Mouse (Mus musculus) Patski (cell line): ENCODE measurements at regions not wholly inside any gene's neighbourhood (a gene's known extent, or its start where the extent isn't known, plus 50 kb on each side); places are given as distances from the start of the nearest gene placed in this dataset.

Experiments used
- ATAC-seq: fragments of 100-300 bp; one replicate; pipeline ENCODE4 v1.8.0; 2021
- CTCF ChIA-PET: fragments of 350-600 bp; sonication (Branson Sonifier 250); formaldehyde crosslinking; loops from one replicate; lab custom pipeline; 2022; ENCODE audit warnings: inconsistent platforms; lab: Charles Lee
- POLR2A ChIA-PET: fragments of 350-600 bp; sonication (Branson Sonifier 250); formaldehyde crosslinking; loops from one replicate; lab custom pipeline; 2022; ENCODE audit warnings: antibody characterized with exemption, inconsistent platforms; lab: Charles Lee
- DNase-seq: peaks from one replicate; pipeline ENCODE4 v3.0.0-alpha.2; 2011; ENCODE audit warnings: low read depth, low spot score
- H3K27me3 ChIP-seq: fragments of 371-371 bp; one replicate; pipeline ENCODE4 v1.5.1; 2021
- CTCF ChIP-seq: fragments of 100-300 bp; IDR thresholded peaks from one replicate; pipeline ENCODE4 v1.5.1; 2021
- in situ Hi-C: fragments of 300-500 bp; cut with MboI; formaldehyde crosslinking; loops from 3 replicates; pipeline ENCODE4 v1.11.1; 2018; ENCODE audit warnings: low pct_unique_long_range_greater_than_20kb, mixed read lengths

DNA sequence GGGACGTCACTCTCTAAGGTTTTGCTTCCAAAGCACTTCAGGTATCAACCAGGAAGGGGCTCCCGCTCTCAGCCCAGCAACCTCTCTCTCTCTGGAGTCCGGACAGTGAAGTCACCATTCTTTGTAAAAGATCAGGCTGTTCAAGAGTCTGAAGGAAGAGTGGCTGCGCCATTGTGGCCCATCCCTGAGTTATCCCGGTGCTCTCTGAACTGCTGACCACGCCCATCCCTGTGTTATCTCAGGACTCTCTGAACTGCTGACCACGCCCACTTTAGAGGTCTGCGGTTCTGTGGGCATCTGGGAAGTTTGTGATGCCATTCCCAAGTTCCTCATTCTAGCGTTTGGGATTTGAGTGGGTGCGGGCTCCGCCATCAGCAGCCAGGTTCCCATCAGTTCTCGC is 239.1 kb upstream of the Nfe2l3 start:
- POLR2A ChIA-PET: no interaction called here
- DNase-seq (no peak), ATAC-seq (no peak)
- in situ Hi-C loops: loop anchor here (25.0 kb wide), 1 partner anchor 1981 kb away; the partner anchor contains the start of gene Igf2bp3
- H3K27me3 ChIP-seq: peaks cover 52% of the 10 kb centered on the region
- CTCF ChIA-PET: no interaction called here
- TF ChIP-seq CTCF: no peak

DNA sequence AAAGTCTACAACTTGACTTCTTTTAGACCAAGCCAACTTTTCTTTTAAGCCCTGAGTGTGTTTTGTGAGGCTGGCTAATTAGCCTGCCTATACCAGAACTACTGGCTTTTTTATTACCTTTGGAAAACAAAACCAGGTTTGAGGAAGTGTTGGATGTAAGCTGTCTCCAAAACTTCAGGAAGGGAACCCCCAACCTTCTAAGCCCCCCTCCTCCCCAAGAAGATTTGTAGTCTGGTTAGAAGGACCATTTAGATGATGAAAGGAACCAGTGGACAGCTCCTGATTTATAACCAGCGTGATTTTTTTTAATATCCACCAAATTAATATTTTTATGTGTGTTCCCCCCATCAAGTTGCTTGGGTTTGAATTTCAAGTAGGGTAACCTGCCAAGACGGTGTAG is 236.1 kb upstream of the Nfe2l3 start:
- H3K27me3 ChIP-seq: peaks cover 35% of the 10 kb centered on the region
- CTCF ChIA-PET: no interaction called here
- in situ Hi-C loops: loop anchor here (25.0 kb wide), 1 partner anchor 1984 kb away; the partner anchor contains the start of gene Igf2bp3
- TF ChIP-seq CTCF: no peak
- DNase-seq (no peak), ATAC-seq (no peak)
- POLR2A ChIA-PET: interaction anchor here (0.6 kb wide), 1 partner anchor 13 kb away, joined by 6 read pairs; no protein-coding TSS in a partner anchor

DNA sequence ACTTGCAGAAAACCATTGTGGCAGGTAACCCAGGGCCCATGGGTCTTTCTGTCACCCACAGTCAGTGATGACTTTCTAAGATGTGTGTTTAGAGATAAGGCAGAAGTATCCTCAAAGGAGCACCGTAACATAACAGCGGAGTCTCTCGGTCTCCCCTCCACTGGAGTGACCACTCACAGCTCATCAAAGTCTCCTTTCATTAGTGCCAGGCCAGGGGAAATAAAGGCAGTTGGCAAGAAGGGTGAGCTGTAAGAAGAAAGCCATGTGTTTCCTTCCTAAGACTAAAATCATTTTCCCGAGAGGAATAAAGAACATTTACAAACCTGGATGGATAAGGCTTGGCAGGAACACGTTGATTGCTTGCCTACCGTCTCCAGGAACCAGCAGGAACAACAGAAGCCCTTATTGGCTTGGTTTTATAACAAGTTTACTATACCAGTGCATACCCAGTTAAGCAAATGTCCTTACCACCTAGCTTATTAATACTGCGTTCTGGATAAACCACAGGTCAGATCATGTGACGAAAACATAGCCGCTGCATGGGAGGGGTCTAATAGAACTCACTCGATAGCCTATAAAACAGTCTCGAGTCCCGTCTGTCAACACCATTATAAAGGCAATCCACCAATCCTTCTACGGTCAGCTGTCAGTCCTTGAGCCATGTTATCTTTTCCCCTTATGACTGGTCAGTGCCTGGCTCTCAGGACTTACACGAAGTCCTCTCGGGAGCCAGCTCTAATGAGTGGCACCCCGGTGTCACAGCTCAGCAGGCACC is 235.3 kb upstream of the Nfe2l3 start:
- POLR2A ChIA-PET: no interaction called here
- CTCF ChIA-PET: interaction anchor here (1.2 kb wide), 1 partner anchor 10 kb away, joined by 5 read pairs; no protein-coding TSS in a partner anchor
- no peak for DNase-seq
- H3K27me3 ChIP-seq: peaks cover 29% of the 10 kb centered on the region
- no peak for TF ChIP-seq CTCF
- ATAC-seq: no peak
- in situ Hi-C loops: loop anchor here (25.0 kb wide), 1 partner anchor 1985 kb away; the partner anchor contains the start of gene Igf2bp3

DNA sequence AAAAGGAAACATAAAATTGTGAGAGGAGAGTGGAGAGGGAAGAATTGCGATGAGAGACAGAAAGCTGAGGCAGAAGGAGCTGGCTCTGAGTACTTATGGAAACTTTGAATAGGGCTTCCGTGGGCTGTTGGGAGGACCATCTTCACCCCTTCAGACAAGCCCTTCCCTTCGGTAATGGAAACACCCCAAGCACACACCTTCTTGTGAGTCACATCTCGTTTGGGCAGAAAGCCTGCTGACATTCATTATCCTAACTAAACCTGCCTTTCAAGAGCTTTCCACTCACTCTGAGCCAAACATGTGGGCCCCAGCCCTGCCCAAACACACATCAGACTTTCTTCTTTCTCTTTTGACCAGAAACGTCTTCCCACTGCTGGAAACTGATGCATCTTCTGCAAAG is 232.3 kb upstream of the Nfe2l3 start:
- DNase-seq (no peak), ATAC-seq (no peak)
- peaks cover 34% of the 10 kb centered on the region for H3K27me3 ChIP-seq
- in situ Hi-C loops: no loop called here
- POLR2A ChIA-PET: no interaction called here
- CTCF ChIA-PET: interaction anchor here (0.6 kb wide), 1 partner anchor 30 kb away, joined by 3 read pairs; no protein-coding TSS in a partner anchor
- TF ChIP-seq CTCF: no peak

DNA sequence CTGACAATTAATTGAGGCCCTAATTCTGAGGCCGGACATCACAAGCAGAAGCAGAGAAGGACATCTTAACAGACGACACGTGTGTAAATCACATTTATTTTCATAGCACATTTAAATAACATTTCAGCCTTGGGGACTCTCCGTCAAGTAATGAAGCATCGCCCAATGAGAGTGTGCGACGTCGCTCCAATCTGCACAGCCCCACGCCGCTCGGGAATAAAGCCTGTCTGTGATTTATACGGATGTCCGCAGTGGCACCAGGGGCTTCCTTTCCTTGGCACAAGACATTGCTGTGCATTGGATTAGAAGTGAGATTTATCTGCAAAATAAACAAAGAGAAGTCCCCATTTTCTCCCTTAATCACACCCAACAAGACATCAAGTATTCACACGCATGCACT is 231.6 kb upstream of the Nfe2l3 start:
- ATAC-seq: no peak
- no peak for TF ChIP-seq CTCF
- in situ Hi-C loops: no loop called here
- DNase-seq: no peak
- ChIA-PET CTCF (interaction anchor here (0.5 kb wide), 1 partner anchor 1024 kb away, joined by 4 read pairs; no protein-coding TSS in a partner anchor), POLR2A (no interaction called here)
- peaks cover 40% of the 10 kb centered on the region for H3K27me3 ChIP-seq

DNA sequence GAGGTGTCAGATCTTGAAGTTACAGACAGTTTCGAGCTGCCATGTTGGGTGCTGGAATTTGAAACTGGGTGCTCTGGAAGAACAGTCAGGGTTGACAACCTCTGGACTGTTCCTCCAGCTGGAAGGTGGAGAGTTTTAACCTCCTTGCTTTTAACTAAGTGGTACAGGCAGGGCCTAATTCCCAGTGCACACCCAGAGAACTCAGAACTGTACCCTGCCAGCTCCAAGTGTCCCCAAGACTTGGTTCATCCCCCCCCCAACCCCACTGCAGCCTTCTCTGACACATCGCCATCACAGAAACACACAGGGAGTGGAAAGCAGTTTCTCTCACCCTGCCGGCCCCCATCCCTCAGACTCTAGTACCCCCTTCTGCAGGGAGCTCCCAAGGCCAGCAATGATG is 228.2 kb upstream of the Nfe2l3 start:
- DNase-seq: no peak
- no peak for TF ChIP-seq CTCF
- ATAC-seq: no peak
- in situ Hi-C loops: no loop called here
- POLR2A ChIA-PET: no interaction called here
- peaks cover 26% of the 10 kb centered on the region for H3K27me3 ChIP-seq
- CTCF ChIA-PET: no interaction called here

DNA sequence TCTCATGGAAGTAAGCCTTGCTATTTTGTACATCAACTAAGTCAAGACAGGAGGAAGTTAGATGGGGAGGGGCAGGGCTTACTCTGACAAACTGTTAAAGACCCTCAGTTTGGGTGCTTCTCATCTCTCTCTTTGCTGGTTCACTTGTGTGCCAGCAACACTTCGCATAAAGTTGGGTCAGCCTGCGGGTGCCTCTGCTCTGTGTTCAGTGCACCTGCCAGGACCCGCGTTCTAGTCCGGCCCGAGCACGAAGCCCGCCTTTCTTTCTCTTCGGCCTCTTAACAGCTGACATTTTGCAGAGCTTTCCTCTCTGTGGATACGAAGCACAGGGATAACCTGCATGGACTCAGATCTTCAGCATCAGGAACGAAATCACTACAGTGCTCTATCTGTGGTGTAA is 227.1 kb upstream of the Nfe2l3 start:
- H3K27me3 ChIP-seq: peaks cover 25% of the 10 kb centered on the region
- no peak for TF ChIP-seq CTCF
- DNase-seq (no peak), ATAC-seq (no peak)
- in situ Hi-C loops: no loop called here
- CTCF ChIA-PET: interaction anchor here (1.5 kb wide), 1 partner anchor 10 kb away, joined by 4 read pairs; no protein-coding TSS in a partner anchor
- POLR2A ChIA-PET: no interaction called here

DNA sequence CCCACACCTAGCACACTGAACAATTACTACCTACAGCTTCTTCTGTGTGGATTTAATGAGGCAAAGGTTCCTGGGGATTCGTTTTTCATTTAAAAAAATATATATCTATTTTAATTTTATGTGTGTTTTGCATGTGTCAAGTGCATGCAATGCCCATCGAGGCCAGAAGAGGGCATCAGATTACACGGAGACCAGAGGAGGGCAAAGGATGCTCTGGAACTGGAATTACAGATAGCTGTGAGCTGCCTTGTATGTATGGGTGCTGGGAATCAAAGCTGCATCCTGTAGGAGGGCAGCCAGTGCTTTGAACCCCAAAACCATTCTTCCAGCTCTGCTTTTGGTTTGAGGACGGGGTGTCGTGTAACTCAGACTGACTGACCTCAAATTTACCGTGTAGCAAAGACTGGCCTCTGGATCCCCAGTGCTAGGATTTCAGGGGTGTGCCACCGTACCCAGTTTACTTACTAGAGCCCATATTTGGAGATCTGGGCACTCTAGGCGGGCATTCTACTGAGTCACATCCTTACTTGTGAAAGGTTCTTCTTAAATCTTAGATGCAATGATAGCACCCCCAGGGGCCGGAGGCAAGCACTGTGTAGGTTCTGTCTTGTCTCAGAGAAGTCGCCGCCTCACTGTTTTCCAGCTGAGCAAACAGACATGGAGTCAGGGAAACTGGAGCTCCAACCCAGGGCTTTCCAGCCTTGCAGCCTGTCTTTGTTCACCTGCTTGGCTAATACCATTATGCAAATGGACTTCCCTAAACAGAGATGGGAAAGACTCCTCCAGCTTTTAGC is 225.6 kb upstream of the Nfe2l3 start:
- DNase-seq: no peak
- peak; percentile 81 for TF ChIP-seq CTCF
- in situ Hi-C loops: no loop called here

DNA sequence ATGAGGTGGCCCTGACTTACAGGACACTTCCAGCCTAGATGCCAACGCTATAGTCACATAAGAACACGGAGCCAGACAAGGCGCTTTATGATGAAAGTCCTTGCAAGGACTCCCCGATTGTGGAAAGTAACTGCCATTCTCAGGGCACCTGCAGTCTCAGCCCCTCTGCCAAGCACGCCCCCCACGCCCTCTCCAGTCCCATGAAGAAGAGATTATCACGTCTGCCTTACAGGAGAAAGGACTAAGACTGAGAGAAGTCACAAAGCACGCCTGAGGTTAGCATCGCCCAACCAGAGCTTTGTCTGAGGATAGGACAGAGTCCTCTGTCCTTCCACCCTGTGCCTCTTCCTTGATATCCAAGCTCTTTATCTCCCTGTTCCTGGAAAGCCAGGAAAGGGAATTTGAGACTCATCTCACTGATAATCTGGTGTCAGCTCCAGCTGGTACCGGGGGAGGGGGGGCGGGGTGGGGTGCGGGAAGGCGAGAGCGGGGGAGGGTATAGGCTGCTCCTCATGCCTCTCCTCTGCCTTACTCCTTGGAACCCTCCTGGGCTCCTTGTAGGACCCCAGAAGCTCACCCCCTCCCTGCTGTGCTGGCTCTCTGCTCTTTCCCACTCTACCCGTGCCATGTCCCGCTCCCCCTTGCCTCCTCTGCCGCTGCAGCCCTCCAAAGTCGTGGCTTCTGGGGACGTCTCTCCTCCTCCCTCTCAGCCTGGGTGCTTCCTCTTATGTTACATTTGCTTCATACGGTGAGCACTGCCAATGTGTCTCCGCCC is 224.7 kb upstream of the Nfe2l3 start:
- CTCF ChIA-PET: interaction anchor here (0.9 to 2.2 kb wide), 8 partner anchors 9 to 1014 kb away, joined by 3 to 8 read pairs (median 4); partner anchors contain the start of gene Hoxa7
- no peak for TF ChIP-seq CTCF

More for the DNA sequence above, 225.6 kb upstream of the Nfe2l3 start:
- POLR2A ChIA-PET: interaction anchor here (0.8 to 1.4 kb wide), 2 partner anchors 177 to 658 kb away, joined by 4 to 8 read pairs; no protein-coding TSS in a partner anchor
- peaks cover 25% of the 10 kb centered on the region for H3K27me3 ChIP-seq
- no peak for ATAC-seq
- CTCF ChIA-PET: interaction anchor here (0.8 to 2.2 kb wide), 15 partner anchors 9 to 1015 kb away, joined by 3 to 8 read pairs (median 4); partner anchors contain the start of gene Hoxa7

More for the DNA sequence above, 224.7 kb upstream of the Nfe2l3 start:
- H3K27me3 ChIP-seq: peaks cover 21% of the 10 kb centered on the region
- DNase-seq: no peak
- POLR2A ChIA-PET: interaction anchor here (1.4 kb wide), 1 partner anchor 657 kb away, joined by 4 read pairs; no protein-coding TSS in a partner anchor
- no peak for ATAC-seq
- in situ Hi-C loops: no loop called here
